Mouse (Mus musculus) lung, embryonic 16.5 days (tissue): ENCODE measurements around the gene Irs2. TPM values are rescaled to one million over a fixed set of nuclear protein-coding genes. Genes with fewer than 3 reads are reported as not detected.

Experiments used
- ATAC-seq: fragments of 200-750 bp; cut with Nextera tagmentation; 2 replicates; pipeline ENCODE4 v1.8.0; 2017; ENCODE audit warnings: low read depth, mild to moderate bottlenecking, moderate library complexity
- H3K27ac ChIP-seq: fragments of 300-500 bp; sonication (generic); 2 replicates; pipeline ENCODE4 v1.5.1; 2014; ENCODE audit warnings: mild to moderate bottlenecking, control low read depth, low read length
- H3K27me3 ChIP-seq: fragments of 300-500 bp; sonication (generic); 2 replicates; pipeline ENCODE4 v1.6.1; 2014; ENCODE audit warnings: low read depth, low read length, mixed read lengths; ENCODE audit not compliant: control insufficient read depth, insufficient read depth
- H3K36me3 ChIP-seq: fragments of 300-500 bp; sonication (generic); 2 replicates; pipeline ENCODE4 v1.6.1; 2014; ENCODE audit warnings: low read length; ENCODE audit not compliant: control insufficient read depth, insufficient read depth
- H3K4me1 ChIP-seq: fragments of 300-500 bp; sonication (generic); replicated peaks from 2 replicates; pipeline ENCODE4 v1.6.1; 2014; ENCODE audit warnings: low read length, mixed read lengths; ENCODE audit not compliant: control insufficient read depth, insufficient read depth
- H3K4me2 ChIP-seq: fragments of 300-500 bp; sonication (generic); 2 replicates; pipeline ENCODE4 v1.6.1; 2014; ENCODE audit warnings: low read depth, low read length, control low read depth
- H3K4me3 ChIP-seq: fragments of 300-500 bp; sonication (generic); 2 replicates; pipeline ENCODE4 v1.5.1; 2014; ENCODE audit warnings: mild to moderate bottlenecking, low read length, control low read depth
- H3K9ac ChIP-seq: fragments of 300-500 bp; sonication (generic); 2 replicates; pipeline ENCODE4 v1.6.1; 2014; ENCODE audit warnings: low read length, control low read depth
- H3K9me3 ChIP-seq: fragments of 300-500 bp; sonication (generic); 2 replicates; pipeline ENCODE4 v1.6.1; 2016; ENCODE audit warnings: low read length; ENCODE audit not compliant: control insufficient read depth
- WGBS: fragments of 180-500 bp; shearing (Covaris S2); extraction: QIAGEN DNeasy Blood & Tissue Kit; methylation state at CpG from one replicate; pipeline ENCODE4 v1.1.7; 2014; 5-methylcytosine and 5-hydroxymethylcytosine counted together
- polyA plus RNA-seq: library from polyadenylated mRNA; unstranded; fragments of >200 nt; fragmentation: Nextera tagmentation; extraction: Ambion mirVana; gene quantifications from 2 replicates; pipeline ENCODE4 v1.2.1, GENCODE M21; 2015

Irs2 gene
- polyA plus RNA-seq, 1 experiment from 2014 or later, result 2.8 TPM

DNA sequence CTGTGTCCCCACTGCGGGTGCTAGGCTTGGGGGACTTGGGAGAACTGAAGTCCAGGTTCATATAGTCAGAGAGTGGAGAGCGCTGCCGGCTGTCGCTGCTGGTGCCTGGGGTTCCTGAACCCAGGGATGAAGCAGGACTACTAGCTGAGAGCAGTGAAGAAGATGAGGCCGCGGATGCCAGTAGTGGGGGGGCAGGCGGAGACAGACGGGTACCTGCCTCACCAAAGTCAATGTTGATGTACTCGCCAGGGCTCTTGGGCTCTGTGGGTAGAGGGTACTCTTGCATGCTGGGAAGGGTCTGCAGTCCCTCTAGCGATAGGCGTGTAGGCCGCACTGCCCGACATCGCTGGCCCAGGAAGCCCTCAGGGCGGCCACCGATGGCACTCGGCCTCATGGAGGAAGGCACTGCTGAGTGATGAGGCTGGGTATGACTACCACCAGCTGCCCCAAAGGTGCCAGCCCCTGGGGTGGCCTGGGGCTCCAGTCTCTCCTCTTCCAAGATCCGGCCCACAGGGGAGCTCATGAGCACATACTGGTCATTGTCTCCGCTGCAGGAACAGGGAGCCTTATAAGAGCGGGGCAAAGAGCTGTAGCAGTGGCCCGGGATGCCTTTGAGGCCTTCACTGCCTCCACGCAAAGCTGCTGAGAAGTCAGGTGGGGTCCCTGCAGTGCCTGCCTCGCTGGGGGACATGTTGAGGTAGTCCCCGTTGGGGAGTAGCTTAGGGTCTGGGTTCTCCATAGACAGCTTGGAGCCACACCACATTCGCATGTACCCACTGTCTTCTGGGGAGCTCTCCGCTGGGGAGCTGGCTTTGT, 2.6 kb downstream of the Irs2 start:
- peaks cover 62% of the 10 kb centered on the region for H3K4me1 ChIP-seq
- WGBS, result 89% methylated on average over 26 of the region's 26 CpGs

DNA sequence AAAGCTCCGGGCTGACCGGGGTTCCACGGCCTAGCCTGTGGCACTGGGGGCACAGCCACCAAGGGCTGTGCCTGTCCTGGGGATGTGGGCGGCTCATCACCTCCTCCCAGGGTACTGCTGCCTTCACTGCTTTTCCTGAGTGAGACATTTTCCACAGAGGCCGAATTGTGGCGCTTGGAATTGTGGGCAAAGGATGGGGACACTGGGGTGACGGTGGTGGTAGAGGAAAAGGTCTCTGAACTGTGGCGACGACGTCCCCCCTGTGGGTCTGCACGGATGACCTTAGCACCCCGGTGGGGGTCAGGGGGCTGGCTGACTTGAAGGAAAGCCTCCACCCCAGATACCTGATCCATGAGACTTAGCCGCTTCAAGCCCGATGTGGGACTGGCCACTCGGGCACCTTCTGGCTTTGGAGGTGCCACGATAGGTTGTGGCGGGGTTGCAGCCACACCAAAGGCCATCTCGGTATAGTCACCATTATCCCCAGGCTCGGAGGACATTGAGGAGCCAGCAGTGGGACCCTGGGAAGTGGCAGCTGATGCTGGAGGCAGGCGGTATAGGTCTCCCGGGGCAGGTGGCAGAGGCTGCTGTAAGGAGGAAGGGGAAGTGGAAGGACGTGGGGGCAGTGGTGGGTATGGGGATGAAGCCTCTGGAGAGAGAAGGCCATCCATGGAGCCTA, 3.3 kb downstream of the Irs2 start:
- ATAC-seq, result no peak
- Histone ChIP-seq H3K4me2 (peak overlapping the region; percentile 88), H3K4me1 (peaks cover 65% of the 10 kb centered on the region), H3K27ac (no peak overlapping the region), H3K9me3 (no peaks in the 10 kb centered on the region), H3K27me3 (peaks cover 2% of the 10 kb centered on the region; the same call in 1 of the 2 replicates), H3K9ac (peak overlapping the region; percentile 49), H3K4me3 (peak overlapping the region; percentile 54), H3K36me3 (no peaks in the 10 kb centered on the region)
- 83% methylated on average over 22 of the region's 22 CpGs for WGBS

More for the DNA sequence above, 2.6 kb downstream of the Irs2 start:
- no peak overlapping the region for H3K27ac ChIP-seq
- H3K9ac ChIP-seq, result peak overlapping the region; percentile 0; the same call in 1 of the 2 replicates
- no peaks in the 10 kb centered on the region for H3K9me3 ChIP-seq
- peak overlapping the region; percentile 88 for H3K4me2 ChIP-seq
- peak overlapping the region; percentile 54; the same call in 1 of the 2 replicates for H3K4me3 ChIP-seq
- H3K27me3 ChIP-seq, result peaks cover 2% of the 10 kb centered on the region; the same call in 1 of the 2 replicates
- H3K36me3 ChIP-seq, result no peaks in the 10 kb centered on the region
- ATAC-seq, result no peak

DNA sequence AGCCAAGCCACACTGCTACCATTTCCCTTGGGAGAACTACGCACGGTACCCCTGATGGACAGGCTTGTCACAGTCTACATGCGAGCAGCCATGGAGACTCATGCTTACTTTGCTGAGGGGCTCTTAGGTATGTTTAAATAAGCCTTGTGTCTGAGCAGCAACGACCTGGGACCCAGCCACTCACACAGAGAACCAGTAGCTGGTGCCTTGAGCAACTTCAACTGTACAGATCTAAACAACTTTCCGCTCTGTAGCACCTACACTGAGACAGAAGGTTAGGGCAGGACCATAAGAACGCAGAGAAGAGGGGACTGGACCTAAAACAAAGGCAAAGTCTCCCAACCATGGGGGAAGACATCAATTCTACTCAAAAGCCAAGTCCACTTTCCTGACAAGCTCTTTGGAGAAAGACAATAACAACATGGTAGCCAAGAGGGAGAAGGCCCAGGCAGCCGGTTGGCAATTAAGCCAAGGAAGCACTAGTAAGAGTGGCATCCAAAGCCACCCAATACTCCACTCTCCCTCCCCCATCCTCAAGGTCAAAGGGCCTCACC, 4.3 kb downstream of the Irs2 start:
- WGBS, result 33% methylated on average over 7 of the region's 7 CpGs
- no peaks in the 10 kb centered on the region for H3K9me3 ChIP-seq
- H3K4me3 ChIP-seq, result peak overlapping the region; percentile 54

DNA sequence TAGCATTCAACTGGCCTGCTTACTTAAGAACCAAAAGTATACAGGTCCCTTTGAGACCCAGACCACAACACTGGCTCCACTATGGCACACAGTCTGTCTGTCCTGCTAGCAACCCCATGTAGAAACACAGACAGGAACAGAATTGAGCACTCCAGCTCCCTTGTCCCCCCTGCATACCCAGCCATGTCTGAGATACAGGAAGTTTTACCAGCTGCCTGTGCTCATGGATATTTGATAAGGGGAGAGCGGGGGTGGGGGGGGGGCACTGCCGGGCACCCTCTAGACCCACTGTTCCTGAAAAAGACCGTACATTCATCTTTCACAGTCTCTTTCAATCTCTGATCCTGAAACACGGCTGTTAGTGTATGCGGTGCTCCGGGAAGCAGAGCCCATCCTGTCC, 5.0 kb downstream of the Irs2 start:
- peaks cover 71% of the 10 kb centered on the region for H3K4me1 ChIP-seq
- peak overlapping the region; percentile 49 for H3K9ac ChIP-seq
- peak overlapping the region; percentile 38 for H3K27ac ChIP-seq
- H3K4me3 ChIP-seq, result peak overlapping the region; percentile 54
- H3K9me3 ChIP-seq, result no peaks in the 10 kb centered on the region
- no peaks in the 10 kb centered on the region for H3K36me3 ChIP-seq
- peak overlapping the region; percentile 88 for H3K4me2 ChIP-seq
- H3K27me3 ChIP-seq, result peaks cover 2% of the 10 kb centered on the region; the same call in 1 of the 2 replicates
- no peak for ATAC-seq
- 21% methylated on average over 6 of the region's 6 CpGs for WGBS

More for the DNA sequence above, 4.3 kb downstream of the Irs2 start:
- no peaks in the 10 kb centered on the region for H3K36me3 ChIP-seq
- peak overlapping the region; percentile 88 for H3K4me2 ChIP-seq
- H3K4me1 ChIP-seq, result peaks cover 71% of the 10 kb centered on the region
- no peak for ATAC-seq
- H3K27ac ChIP-seq, result peak overlapping the region; percentile 38
- peak overlapping the region; percentile 49 for H3K9ac ChIP-seq
- peaks cover 2% of the 10 kb centered on the region; the same call in 1 of the 2 replicates for H3K27me3 ChIP-seq

DNA sequence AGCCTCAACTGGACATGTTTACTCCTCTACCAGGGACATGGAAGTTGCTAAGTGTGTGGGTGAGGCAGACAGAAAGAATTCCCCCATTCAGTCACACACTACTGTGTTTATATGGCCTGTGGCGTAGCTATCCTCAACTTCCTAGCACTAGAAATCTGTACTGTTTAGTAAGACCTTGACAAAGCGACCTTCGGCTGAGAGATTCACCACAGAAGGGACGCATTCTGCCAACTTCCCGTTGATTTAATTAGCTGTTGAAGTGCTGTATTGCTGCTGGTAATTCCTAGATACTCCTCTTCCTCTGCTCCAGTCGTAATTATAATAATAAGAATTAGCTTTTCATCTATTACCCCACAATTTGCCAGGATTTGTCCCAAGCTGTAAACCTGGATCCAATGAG, 5.4 kb downstream of the Irs2 start:
- peak overlapping the region; percentile 49 for H3K9ac ChIP-seq
- H3K27ac ChIP-seq, result peak overlapping the region; percentile 38; the same call in 1 of the 2 replicates
- H3K4me1 ChIP-seq, result peaks cover 71% of the 10 kb centered on the region
- no peaks in the 10 kb centered on the region for H3K36me3 ChIP-seq
- ATAC-seq, result no peak
- peak overlapping the region; percentile 88 for H3K4me2 ChIP-seq
- 16% methylated on average over 6 of the region's 6 CpGs for WGBS
- no peaks in the 10 kb centered on the region for H3K9me3 ChIP-seq
- peaks cover 2% of the 10 kb centered on the region; the same call in 1 of the 2 replicates for H3K27me3 ChIP-seq
- peak overlapping the region; percentile 54 for H3K4me3 ChIP-seq

DNA sequence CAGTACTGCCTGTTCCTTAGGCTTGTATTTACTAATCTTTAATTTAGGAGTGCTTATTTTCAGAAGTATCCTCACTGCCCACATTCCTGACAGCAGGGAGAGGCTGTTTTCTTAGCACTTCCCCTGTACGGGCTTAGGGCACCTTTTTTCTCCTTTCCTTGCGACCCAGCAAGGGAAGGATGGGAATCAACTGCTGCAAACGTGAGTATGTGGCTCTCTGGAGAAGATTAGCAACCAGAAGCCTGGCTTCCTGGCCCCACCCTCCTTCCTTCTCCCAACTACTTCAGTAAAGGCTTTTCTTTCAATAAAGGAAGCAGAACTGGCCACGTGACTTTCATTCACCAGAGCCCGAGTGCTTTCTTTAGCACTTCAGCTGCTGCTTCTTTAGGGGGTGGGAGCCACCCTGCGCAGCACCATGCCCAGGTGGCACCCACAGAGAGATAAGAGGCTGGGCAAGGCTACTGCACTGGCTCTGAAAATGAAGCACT, 7.2 kb downstream of the Irs2 start:
- peak overlapping the region; percentile 88 for H3K4me2 ChIP-seq
- peak; percentile 69 for ATAC-seq
- H3K4me3 ChIP-seq, result peak overlapping the region; percentile 5; the same call in 1 of the 2 replicates
- peak overlapping the region; percentile 87 for H3K27ac ChIP-seq
- no peaks in the 10 kb centered on the region for H3K36me3 ChIP-seq
- no peak overlapping the region for H3K9ac ChIP-seq
- 6% methylated on average over 6 of the region's 6 CpGs for whole genome bisulfite sequencing
- H3K9me3 ChIP-seq, result no peaks in the 10 kb centered on the region
- H3K27me3 ChIP-seq, result no peaks in the 10 kb centered on the region; the same call in 1 of the 2 replicates
- peaks cover 67% of the 10 kb centered on the region for H3K4me1 ChIP-seq

DNA sequence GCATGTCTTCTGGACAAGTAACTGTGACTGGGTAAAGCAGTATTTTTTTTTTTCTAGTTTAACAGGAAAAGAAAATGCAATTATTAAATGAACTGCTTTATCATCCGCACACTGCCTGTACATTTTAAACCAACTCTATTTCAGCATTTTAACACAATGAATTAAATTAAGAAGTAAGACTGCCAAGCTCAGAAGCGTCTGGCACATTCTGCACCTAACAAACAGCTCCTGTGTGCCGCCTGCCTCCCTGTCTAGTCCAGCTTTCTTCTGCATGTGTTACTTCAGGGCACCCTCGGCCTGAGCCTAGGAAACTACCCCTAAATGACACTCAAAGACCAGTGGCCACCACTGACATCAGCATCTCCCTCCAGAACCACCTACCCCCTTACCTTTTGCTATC, 8.7 kb downstream of the Irs2 start:
- 70% methylated on average over 4 of the region's 4 CpGs for WGBS
- H3K27me3 ChIP-seq, result no peaks in the 10 kb centered on the region
- no peak overlapping the region for H3K9ac ChIP-seq
- H3K4me3 ChIP-seq, result no peak overlapping the region
- no peak overlapping the region for H3K4me2 ChIP-seq
- no peak for ATAC-seq
- no peak overlapping the region for H3K27ac ChIP-seq
- no peaks in the 10 kb centered on the region for H3K36me3 ChIP-seq
- H3K9me3 ChIP-seq, result no peaks in the 10 kb centered on the region
- peaks cover 57% of the 10 kb centered on the region for H3K4me1 ChIP-seq

DNA sequence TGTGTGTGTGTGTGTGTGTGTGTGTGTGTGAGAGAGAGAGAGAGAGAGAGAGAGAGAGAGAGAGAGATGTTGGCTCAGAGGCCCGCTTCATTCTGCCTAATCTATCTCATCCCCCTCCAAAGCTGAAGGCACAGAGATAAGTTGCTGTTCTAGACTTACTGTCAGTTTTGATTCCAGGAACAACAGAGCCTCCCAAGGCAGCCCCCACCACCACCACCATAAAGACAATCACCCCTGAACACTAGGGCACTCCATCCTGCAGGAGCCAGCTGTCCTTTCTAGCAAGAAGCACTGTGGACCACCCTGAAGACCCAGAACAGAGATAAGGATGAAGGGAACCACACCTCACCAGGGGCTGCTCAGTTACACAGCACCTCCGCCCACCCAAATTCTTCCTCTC, 12.0 kb downstream of the Irs2 start:
- H3K4me1 ChIP-seq, result peaks cover 27% of the 10 kb centered on the region
- no peak overlapping the region for H3K4me2 ChIP-seq
- H3K27ac ChIP-seq, result no peak overlapping the region
- H3K27me3 ChIP-seq, result no peaks in the 10 kb centered on the region
- no peaks in the 10 kb centered on the region for H3K9me3 ChIP-seq
- no peak for ATAC-seq
- H3K4me3 ChIP-seq, result no peak overlapping the region
- H3K9ac ChIP-seq, result no peak overlapping the region
- H3K36me3 ChIP-seq, result peaks cover 3% of the 10 kb centered on the region; the same call in 1 of the 2 replicates
- WGBS, result 87% methylated on average over 2 of the region's 2 CpGs

DNA sequence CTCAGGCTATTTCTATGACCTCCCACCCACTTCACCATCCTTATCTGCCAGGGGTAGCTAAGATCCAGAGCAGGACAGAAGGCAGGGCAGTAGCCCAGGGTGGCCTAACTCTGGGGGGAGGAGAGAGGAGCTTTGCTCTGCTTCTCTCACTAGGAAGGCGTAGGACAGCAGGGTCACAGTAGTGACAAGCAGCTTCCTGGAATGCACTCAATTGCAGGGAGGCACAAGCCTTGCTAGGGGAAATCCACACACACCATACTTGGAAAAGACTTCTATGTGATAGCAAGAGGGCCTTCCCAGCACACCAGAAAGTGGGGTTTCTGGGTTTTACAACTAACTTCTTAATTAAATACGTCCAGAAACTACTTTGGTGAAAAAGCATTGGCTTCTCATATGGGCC, 12.5 kb downstream of the Irs2 start:
- no peak overlapping the region for H3K9ac ChIP-seq
- H3K9me3 ChIP-seq, result no peaks in the 10 kb centered on the region
- WGBS, result 44% methylated on average over 2 of the region's 2 CpGs
- peaks cover 22% of the 10 kb centered on the region for H3K4me1 ChIP-seq
- H3K36me3 ChIP-seq, result peaks cover 3% of the 10 kb centered on the region; the same call in 1 of the 2 replicates
- H3K4me2 ChIP-seq, result no peak overlapping the region
- no peak overlapping the region for H3K4me3 ChIP-seq
- peak; percentile 63 for ATAC-seq
- no peaks in the 10 kb centered on the region for H3K27me3 ChIP-seq
- no peak overlapping the region for H3K27ac ChIP-seq
